Mouse (Mus musculus) stomach, embryonic 15.5 days (tissue): ENCODE measurements around the gene Ccdc188. TPM values are rescaled to one million over a fixed set of nuclear protein-coding genes. Genes with fewer than 3 reads are reported as not detected.

Experiments
- ATAC-seq: fragments of 200-750 bp; cut with Nextera tagmentation; 2 replicates; pipeline ENCODE4 v1.8.0; 2017; ENCODE audit warnings: low read depth, moderate number of reproducible peaks, moderate TSS enrichment; ENCODE audit not compliant: insufficient read depth, low FRiP score
- H3K27ac ChIP-seq: fragments of 300-500 bp; sonication (generic); 2 replicates; pipeline ENCODE4 v1.5.1; 2015; ENCODE audit warnings: mild to moderate bottlenecking, inconsistent platforms
- H3K27me3 ChIP-seq: fragments of 300-500 bp; sonication (generic); replicated peaks from 2 replicates; pipeline ENCODE4 v1.6.1; 2015; ENCODE audit warnings: inconsistent platforms
- H3K36me3 ChIP-seq: fragments of 300-500 bp; sonication (generic); 2 replicates; pipeline ENCODE4 v1.6.1; 2015; ENCODE audit warnings: inconsistent platforms
- H3K4me1 ChIP-seq: fragments of 300-500 bp; sonication (generic); 2 replicates; pipeline ENCODE4 v1.6.1; 2015; ENCODE audit warnings: inconsistent platforms
- H3K4me2 ChIP-seq: fragments of 300-500 bp; sonication (generic); 2 replicates; pipeline ENCODE4 v1.6.1; 2015; ENCODE audit warnings: mild to moderate bottlenecking, inconsistent platforms
- H3K4me3 ChIP-seq: fragments of 300-500 bp; sonication (generic); replicated peaks from 2 replicates; pipeline ENCODE4 v1.5.1; 2015; ENCODE audit warnings: inconsistent platforms
- H3K9ac ChIP-seq: fragments of 300-500 bp; sonication (generic); 2 replicates; pipeline ENCODE4 v1.6.1; 2015; ENCODE audit warnings: inconsistent platforms
- H3K9me3 ChIP-seq: fragments of 300-500 bp; sonication (generic); 2 replicates; pipeline ENCODE4 v1.6.1; 2016; ENCODE audit warnings: inconsistent platforms
- WGBS: fragments of 180-500 bp; shearing (Covaris S2); methylation state at CpG from one replicate; pipeline ENCODE4 v1.1.7; 2015; 5-methylcytosine and 5-hydroxymethylcytosine counted together
- polyA plus RNA-seq: library from polyadenylated mRNA; unstranded; fragments of >200 nt; fragmentation: Nextera tagmentation; extraction: Ambion mirVana; gene quantifications from 2 replicates; pipeline ENCODE4 v1.2.1, GENCODE M21; 2015

Ccdc188 gene
- polyA plus RNA-seq, 1 experiment from 2014 or later, result not detected

GRCm38 (mm10) chr16:18265024-18265423 lies 47.3 kb downstream of the Ccdc188 start:
- Histone ChIP-seq H3K4me1 (no peaks in the 10 kb centered on the region), H3K9me3 (no peaks in the 10 kb centered on the region), H3K4me3 (no peak overlapping the region), H3K36me3 (peaks cover 43% of the 10 kb centered on the region), H3K27ac (no peak overlapping the region), H3K4me2 (no peak overlapping the region), H3K9ac (no peak overlapping the region), H3K27me3 (no peaks in the 10 kb centered on the region)
- ATAC-seq, result no peak
- 72% methylated on average over 2 of the region's 2 CpGs for WGBS

- Histone ChIP-seq H3K9me3 (no peaks in the 10 kb centered on the region), H3K4me3 (no peak overlapping the region), H3K27me3 (no peaks in the 10 kb centered on the region), H3K27ac (no peak overlapping the region), H3K9ac (no peak overlapping the region), H3K36me3 (peaks cover 48% of the 10 kb centered on the region), H3K4me2 (no peak overlapping the region), H3K4me1 (no peaks in the 10 kb centered on the region)
- 81% methylated on average over 5 of the region's 5 CpGs for WGBS
- no peak for ATAC-seq
These were observed 50.5 kb downstream of the Ccdc188 start for GRCm38 (mm10) chr16:18268182-18268581.

Other genes starting within 250 kb of the Ccdc188 start
- 0.27 TPM in 1 of 2 replicates, not detected in the other for gene Vpreb2, start 237.5 kb upstream of the Ccdc188 start, polyA plus RNA-seq
- gene Dgcr6, start 165.0 kb upstream of the Ccdc188 start, polyA plus RNA-seq, result 77.8 and 78.2 TPM in 2 replicates
- gene Prodh, start 127.7 kb upstream of the Ccdc188 start, polyA plus RNA-seq, result 13.1 and 14.8 TPM in 2 replicates
- gene Rtn4r, start 90.2 kb upstream of the Ccdc188 start, polyA plus RNA-seq, result 3.0 and 4.3 TPM in 2 replicates
- 15.2 and 15.7 TPM in 2 replicates for gene Zdhhc8, start 17.3 kb downstream of the Ccdc188 start, polyA plus RNA-seq
- 93.7 and 111 TPM in 2 replicates for gene Trmt2a, start 30.8 kb downstream of the Ccdc188 start, polyA plus RNA-seq
- gene Ranbp1, start 30.9 kb downstream of the Ccdc188 start, polyA plus RNA-seq, result 536 and 556 TPM in 2 replicates
- 1.1 TPM in 2 replicates for gene Gm49776, start 40.4 kb downstream of the Ccdc188 start, polyA plus RNA-seq
- gene Dgcr8, start 71.4 kb downstream of the Ccdc188 start, polyA plus RNA-seq, result 25.9 and 28.2 TPM in 2 replicates
- gene Tango2, start 130.2 kb downstream of the Ccdc188 start, polyA plus RNA-seq, result 29.0 and 34.9 TPM in 2 replicates
- 25.3 and 28.7 TPM in 2 replicates for gene Arvcf, start 130.3 kb downstream of the Ccdc188 start, polyA plus RNA-seq
- gene Txnrd2, start 208.5 kb downstream of the Ccdc188 start, polyA plus RNA-seq, result 24.4 and 26.1 TPM in 2 replicates
- 95.5 and 101 TPM in 2 replicates for gene Comt, start 209.0 kb downstream of the Ccdc188 start, polyA plus RNA-seq